In genomic region chr5:72891534-72891933, GRCm38 (mm10) we compare ENCODE assay signal across 8 mouse cellular contexts. TPM values are rescaled to one million over a fixed set of nuclear protein-coding genes. Genes with fewer than 3 reads are reported as not detected.
DNase-seq lines count a peak whose midpoint lies in the region; ATAC-seq lines count a peak whose summit lies in the region.

No protein-coding gene starts in this region.

- no peak overlapping the region for H3K27ac ChIP-seq in forebrain, embryonic 11.5 days (ENCODE audit: low read depth, low read length)

- 3% methylated on average over 12 of the region's 12 CpGs for WGBS in forebrain, embryonic 11.5 days

- intact Hi-C loops in heart, postnatal 10 days (cut with DNase I), result loop anchor here (5.0 kb wide), 3 partner anchors 66 to 491 kb away; no protein-coding TSS in a partner anchor

- peak; percentile 46; the same call in 1 of the 2 replicates for ATAC-seq in forebrain, embryonic 11.5 days (replicated peaks; ENCODE audit: low FRiP score)
- ATAC-seq in megakaryocyte-erythroid progenitor cell, adult 5-6 weeks (replicated peaks; ENCODE audit: low FRiP score, low TSS enrichment, poor library complexity, severe bottlenecking), result peak; percentile 91

- no peak overlapping the region for H3K4me3 ChIP-seq in forebrain, embryonic 11.5 days (ENCODE audit: low read depth, low read length)

- no peaks in the 10 kb centered on the region for H3K36me3 ChIP-seq in forebrain, embryonic 11.5 days (ENCODE audit: control insufficient read depth, insufficient read depth, low read length)
- H3K36me3 ChIP-seq in splenic B cell, adult 2 months (ENCODE audit: control insufficient read depth, insufficient read depth, low read length, poor library complexity, severe bottlenecking), result no peaks in the 10 kb centered on the region

- H3K27me3 ChIP-seq in forebrain, embryonic 11.5 days (ENCODE audit: control insufficient read depth, insufficient read depth, low read length), result no peaks in the 10 kb centered on the region
- no peaks in the 10 kb centered on the region for H3K27me3 ChIP-seq in splenic B cell, adult 2 months (ENCODE audit: control insufficient read depth, insufficient read depth, low read length, poor library complexity, severe bottlenecking)

- H3K4me2 ChIP-seq in forebrain, embryonic 11.5 days (ENCODE audit: low read depth, low read length, severe bottlenecking), result no peak overlapping the region

- DNase-seq in ovary, postnatal 14 days (ENCODE audit: low spot score), result peak; percentile 40
- DNase-seq in ovary, adult 18-20 months (ENCODE audit: low spot score), result no peak
- DNase-seq in adrenal gland, postnatal 36 days, result peak; percentile 63 to 66
- peak; percentile 67 for DNase-seq in forebrain, embryonic 11.5 days (ENCODE audit: low spot score)
- DNase-seq in heart, postnatal 10 days, result peak; percentile 76 to 78
- peak; percentile 17 to 35 for DNase-seq in layer of hippocampus, postnatal 36 days
- peak; percentile 78 for DNase-seq in splenic B cell, adult 2 months (ENCODE audit: low read depth, low spot score)

- no peaks in the 10 kb centered on the region for H3K9me3 ChIP-seq in forebrain, embryonic 11.5 days (ENCODE audit: control insufficient read depth, low read length)

- no peak overlapping the region for H3K9ac ChIP-seq in forebrain, embryonic 11.5 days (ENCODE audit: low read length)

- H3K4me1 ChIP-seq in forebrain, embryonic 11.5 days (replicated peaks; ENCODE audit: control insufficient read depth, insufficient read depth, low read length), result no peaks in the 10 kb centered on the region

RNA-seq across cellular contexts. Expression of gene Slain2, which starts 22.6 kb away (rescaled TPM):
- total RNA-seq in adrenal gland, postnatal 36 days (2021), result 10 to 100 TPM; 59.1 to 63.4 TPM
- 22.8 and 24.9 TPM in 2 replicates for polyA plus RNA-seq in forebrain, embryonic 11.5 days (2014; fragmentation: Nextera tagmentation; extraction: Ambion mirVana)
- total RNA-seq in heart, postnatal 10 days (2021), result 100 to 1,000 TPM; 128 to 131 TPM
- 10 to 100 TPM; 21.0 to 24.6 TPM for total RNA-seq in layer of hippocampus, postnatal 36 days (2021)
- 19.2 and 19.6 TPM in 2 replicates for total RNA-seq in megakaryocyte-erythroid progenitor cell, adult 5-6 weeks (2014; fragmentation: Nextera tagmentation)
- total RNA-seq in megakaryocyte-erythroid progenitor cell, adult 5-6 weeks (2017), result 28.2 and 34.4 TPM in 2 replicates

RNA-seq across cellular contexts. Expression of gene Tec, which starts 23.3 kb away (rescaled TPM):
- total RNA-seq in adrenal gland, postnatal 36 days (2021), result 1 to 10 TPM; 2.2 to 3.2 TPM
- 2.9 and 3.0 TPM in 2 replicates for polyA plus RNA-seq in forebrain, embryonic 11.5 days (2014; fragmentation: Nextera tagmentation; extraction: Ambion mirVana)
- 10 to 100 TPM in 1 of 2 experiments, 1 to 10 TPM in 1; 8.0 to 10.8 TPM for total RNA-seq in heart, postnatal 10 days (2021)
- 1 to 10 TPM; 1.8 to 2.0 TPM for total RNA-seq in layer of hippocampus, postnatal 36 days (2021)
- total RNA-seq in megakaryocyte-erythroid progenitor cell, adult 5-6 weeks (2014; fragmentation: Nextera tagmentation), result 4.8 and 10.0 TPM in 2 replicates
- total RNA-seq in megakaryocyte-erythroid progenitor cell, adult 5-6 weeks (2017), result 16.3 and 21.6 TPM in 2 replicates
